Mouse (Mus musculus) erythroblast, embryonic 14.5 days (primary cell): Measurements from ENCODE around the gene Ahr.

Experiments used
- GATA1 ChIP-seq: IDR thresholded peaks from 2 replicates; pipeline ENCODE4 v1.6.1; 2012; ENCODE audit warnings: low read length, inconsistent platforms, mixed read lengths
- TAL1 ChIP-seq: IDR thresholded peaks from 3 replicates; pipeline ENCODE4 v1.6.1; 2012; ENCODE audit warnings: low read length, inconsistent platforms, mixed read lengths

GRCm38 (mm10) chr12:35515621-35516020, 19.2 kb downstream of the Ahr start:
- TF ChIP-seq TAL1 (no peak), GATA1 (no peak)
